Mouse (Mus musculus) spleen, adult 2 months (tissue): ENCODE results near the gene 9530077C05Rik.

ENCODE experiments used
- CTCF ChIP-seq: fragments of 200-500 bp; IDR thresholded peaks from 2 replicates; pipeline ENCODE4 v1.5.1; 2011; ENCODE audit warnings: mild to moderate bottlenecking, inconsistent platforms; ENCODE audit not compliant: insufficient read depth, insufficient read length, insufficient replicate concordance; ENCODE audit errors: extremely low read depth
- POLR2A ChIP-seq: fragments of 200-500 bp; IDR thresholded peaks from 2 replicates; pipeline ENCODE4 v1.6.1; 2011; ENCODE audit warnings: low read depth, low read length, inconsistent platforms

- TF ChIP-seq POLR2A (no peak), CTCF (no peak)
Measured at GRCm38 (mm10) chr9:22452697-22453096, 41.4 kb downstream of the 9530077C05Rik start.
